Mouse (Mus musculus): ENCODE measurements around the gene Slit2. TPM values are rescaled to one million over a fixed set of nuclear protein-coding genes. Genes with fewer than 3 reads are reported as not detected.

Gene Slit2
- polyA plus RNA-seq, 1 experiment from 2014 or later = 16.9 TPM

GRCm38 (mm10) chr5:48060715-48061114 is 77.8 kb downstream of the Slit2 start:
- Histone ChIP-seq H3K4me3 (no peak overlapping the region), H3K9ac (no peak overlapping the region), H3K27me3 (no peaks in the 10 kb centered on the region), H3K4me1 (peaks cover 21% of the 10 kb centered on the region), H3K36me3 (ENCODE audit: poor library complexity, severe bottlenecking) (no peaks in the 10 kb centered on the region), H3K4me2 (no peak overlapping the region), H3K27ac (no peak overlapping the region), H3K9me3 (replicated peaks) (no peaks in the 10 kb centered on the region)
- WGBS = 10% methylated on average over 2 of the region's 2 CpGs
- ATAC-seq = peak; percentile 39; the same call in 1 of the 2 replicates

- Histone ChIP-seq H3K4me1 (peaks cover 7% of the 10 kb centered on the region; the same call in 1 of the 2 replicates), H3K9ac (no peak overlapping the region), H3K9me3 (replicated peaks) (no peaks in the 10 kb centered on the region), H3K27me3 (no peaks in the 10 kb centered on the region), H3K27ac (no peak overlapping the region), H3K4me2 (no peak overlapping the region), H3K36me3 (ENCODE audit: poor library complexity, severe bottlenecking) (no peaks in the 10 kb centered on the region), H3K4me3 (no peak overlapping the region)
- WGBS = 5% methylated on average over 1 of the region's 1 CpGs
- no peak for ATAC-seq
These were observed 95.8 kb downstream of the Slit2 start for GRCm38 (mm10) chr5:48078730-48079129.

GRCm38 (mm10) chr5:48081223-48081881 is 98.4 kb downstream of the Slit2 start:
- H3K36me3 ChIP-seq (ENCODE audit: poor library complexity, severe bottlenecking) = no peaks in the 10 kb centered on the region
- no peaks in the 10 kb centered on the region for H3K9me3 ChIP-seq (replicated peaks)
- peak; percentile 90 for ATAC-seq
- no peaks in the 10 kb centered on the region for H3K27me3 ChIP-seq
- peak overlapping the region; percentile 7; the same call in 1 of the 2 replicates for H3K4me2 ChIP-seq
- no peak overlapping the region for H3K4me3 ChIP-seq
- H3K4me1 ChIP-seq = peaks cover 7% of the 10 kb centered on the region; the same call in 1 of the 2 replicates
- 23% methylated on average over 8 of the region's 8 CpGs for WGBS
- H3K9ac ChIP-seq = no peak overlapping the region
- peak overlapping the region; percentile 57 for H3K27ac ChIP-seq

GRCm38 (mm10) chr5:48113400-48113799 is 130.5 kb downstream of the Slit2 start:
- peak; percentile 71 for ATAC-seq
- Histone ChIP-seq H3K4me2 (no peak overlapping the region), H3K27me3 (no peaks in the 10 kb centered on the region), H3K9me3 (replicated peaks) (no peaks in the 10 kb centered on the region), H3K27ac (no peak overlapping the region), H3K9ac (no peak overlapping the region), H3K4me3 (no peak overlapping the region), H3K4me1 (peaks cover 9% of the 10 kb centered on the region), H3K36me3 (ENCODE audit: poor library complexity, severe bottlenecking) (no peaks in the 10 kb centered on the region)
- 10% methylated on average over 1 of the region's 1 CpGs for WGBS

GRCm38 (mm10) chr5:48114969-48115537 is 132.1 kb downstream of the Slit2 start:
- WGBS = 41% methylated on average over 4 of the region's 4 CpGs
- no peak for ATAC-seq

GRCm38 (mm10) chr5:48122651-48123050 is 139.7 kb downstream of the Slit2 start:
- H3K4me2 ChIP-seq = no peak overlapping the region
- ATAC-seq = peak; percentile 79
- H3K9me3 ChIP-seq (replicated peaks) = no peaks in the 10 kb centered on the region
- no peaks in the 10 kb centered on the region for H3K27me3 ChIP-seq
- 0 out of 2 replicates have a peak overlapping the region, but pooled peaks have one; percentile 14 for H3K27ac ChIP-seq
- H3K9ac ChIP-seq = no peak overlapping the region
- WGBS = 14% methylated on average over 5 of the region's 5 CpGs
- peaks cover 11% of the 10 kb centered on the region for H3K4me1 ChIP-seq
- no peaks in the 10 kb centered on the region for H3K36me3 ChIP-seq (ENCODE audit: poor library complexity, severe bottlenecking)
- H3K4me3 ChIP-seq = no peak overlapping the region

More at GRCm38 (mm10) chr5:48114969-48115537, 132.1 kb downstream of the Slit2 start:
- H3K27me3 ChIP-seq = no peaks in the 10 kb centered on the region
- H3K36me3 ChIP-seq (ENCODE audit: poor library complexity, severe bottlenecking) = no peaks in the 10 kb centered on the region
- H3K4me2 ChIP-seq = no peak overlapping the region
- H3K27ac ChIP-seq = no peak overlapping the region
- H3K9ac ChIP-seq = no peak overlapping the region
- H3K4me3 ChIP-seq = no peak overlapping the region
- no peaks in the 10 kb centered on the region for H3K9me3 ChIP-seq (replicated peaks)
- peaks cover 9% of the 10 kb centered on the region for H3K4me1 ChIP-seq

- H3K9me3 ChIP-seq (replicated peaks) = no peaks in the 10 kb centered on the region
- no peak for ATAC-seq
- 83% methylated on average over 3 of the region's 3 CpGs for WGBS
These were observed 143.0 kb downstream of the Slit2 start for GRCm38 (mm10) chr5:48125770-48126423.

GRCm38 (mm10) chr5:48129981-48130380 is 147.0 kb downstream of the Slit2 start:
- H3K9me3 ChIP-seq (replicated peaks) = no peaks in the 10 kb centered on the region
- H3K4me1 ChIP-seq = no peaks in the 10 kb centered on the region
- H3K27ac ChIP-seq = no peak overlapping the region
- H3K36me3 ChIP-seq (ENCODE audit: poor library complexity, severe bottlenecking) = no peaks in the 10 kb centered on the region
- no peak overlapping the region for H3K9ac ChIP-seq
- ATAC-seq = peak; percentile 61; the same call in 1 of the 2 replicates
- no peak overlapping the region for H3K4me2 ChIP-seq
- H3K4me3 ChIP-seq = no peak overlapping the region
- no peaks in the 10 kb centered on the region for H3K27me3 ChIP-seq
- WGBS = 81% methylated on average over 4 of the region's 4 CpGs

More at GRCm38 (mm10) chr5:48125770-48126423, 143.0 kb downstream of the Slit2 start:
- H3K4me3 ChIP-seq = no peak overlapping the region
- no peak overlapping the region for H3K4me2 ChIP-seq
- H3K9ac ChIP-seq = no peak overlapping the region
- H3K4me1 ChIP-seq = peaks cover 7% of the 10 kb centered on the region
- no peaks in the 10 kb centered on the region for H3K27me3 ChIP-seq
- no peak overlapping the region for H3K27ac ChIP-seq
- H3K36me3 ChIP-seq (ENCODE audit: poor library complexity, severe bottlenecking) = no peaks in the 10 kb centered on the region

GRCm38 (mm10) chr5:48136571-48136970 is 153.6 kb downstream of the Slit2 start:
- H3K27me3 ChIP-seq = peaks cover 27% of the 10 kb centered on the region
- H3K4me1 ChIP-seq = peaks cover 4% of the 10 kb centered on the region; the same call in 1 of the 2 replicates
- H3K4me2 ChIP-seq = no peak overlapping the region
- WGBS = 13% methylated on average over 3 of the region's 3 CpGs
- no peaks in the 10 kb centered on the region for H3K9me3 ChIP-seq (replicated peaks)
- no peak overlapping the region for H3K27ac ChIP-seq
- H3K4me3 ChIP-seq = no peak overlapping the region
- H3K36me3 ChIP-seq (ENCODE audit: poor library complexity, severe bottlenecking) = no peaks in the 10 kb centered on the region
- peak; percentile 56 for ATAC-seq
- H3K9ac ChIP-seq = no peak overlapping the region

GRCm38 (mm10) chr5:48138849-48139487 is 156.0 kb downstream of the Slit2 start:
- H3K27me3 ChIP-seq = peaks cover 31% of the 10 kb centered on the region
- H3K9ac ChIP-seq = no peak overlapping the region
- 4% methylated on average over 8 of the region's 8 CpGs for WGBS
- no peaks in the 10 kb centered on the region for H3K9me3 ChIP-seq (replicated peaks)
- H3K4me3 ChIP-seq = no peak overlapping the region
- H3K4me1 ChIP-seq = peaks cover 4% of the 10 kb centered on the region; the same call in 1 of the 2 replicates
- H3K27ac ChIP-seq = no peak overlapping the region
- no peak overlapping the region for H3K4me2 ChIP-seq
- ATAC-seq = peak; percentile 62; the same call in 1 of the 2 replicates
- H3K36me3 ChIP-seq (ENCODE audit: poor library complexity, severe bottlenecking) = no peaks in the 10 kb centered on the region

- no peaks in the 10 kb centered on the region for H3K9me3 ChIP-seq (replicated peaks)
- H3K4me1 ChIP-seq = peaks cover 4% of the 10 kb centered on the region; the same call in 1 of the 2 replicates
- H3K9ac ChIP-seq = no peak overlapping the region
- H3K36me3 ChIP-seq (ENCODE audit: poor library complexity, severe bottlenecking) = no peaks in the 10 kb centered on the region
- H3K4me3 ChIP-seq = no peak overlapping the region
- 3% methylated on average over 6 of the region's 6 CpGs for WGBS
- peaks cover 31% of the 10 kb centered on the region for H3K27me3 ChIP-seq
- H3K4me2 ChIP-seq = no peak overlapping the region
- H3K27ac ChIP-seq = no peak overlapping the region
- ATAC-seq = no peak
These were observed 156.5 kb downstream of the Slit2 start for GRCm38 (mm10) chr5:48139488-48139862.

GRCm38 (mm10) chr5:48146082-48146481 is 163.1 kb downstream of the Slit2 start:
- Histone ChIP-seq H3K9me3 (replicated peaks) (no peaks in the 10 kb centered on the region), H3K9ac (no peak overlapping the region), H3K27me3 (peaks cover 9% of the 10 kb centered on the region), H3K27ac (no peak overlapping the region), H3K4me2 (no peak overlapping the region), H3K36me3 (ENCODE audit: poor library complexity, severe bottlenecking) (no peaks in the 10 kb centered on the region), H3K4me1 (no peaks in the 10 kb centered on the region), H3K4me3 (no peak overlapping the region)
- ATAC-seq = no peak
- WGBS = 91% methylated on average over 2 of the region's 2 CpGs

All from forebrain, embryonic 13.5 days (tissue).